Mouse (Mus musculus) limb, embryonic 10.5 days (tissue): Measurements from ENCODE around the gene Dhx37. TPM values are rescaled to one million over a fixed set of nuclear protein-coding genes. Genes with fewer than 3 reads are reported as not detected.
A peak's percentile ranks its signal among the peaks of the same experiment; 100 is the strongest.
"Not testable (repeated sequence)": the region's sequence is repeated elsewhere in the genome, so short reads cannot be mapped to it uniquely, and the experiment has no call there.

Experiments used
- DNase-seq: peaks from one replicate; pipeline ENCODE4 v3.0.0-alpha.2; 2017; ENCODE audit warnings: low spot score
- H3K27ac ChIP-seq: fragments of 300-500 bp; sonication (generic); 2 replicates; pipeline ENCODE4 v1.5.1; 2016; ENCODE audit warnings: mild to moderate bottlenecking
- H3K27me3 ChIP-seq: fragments of 300-500 bp; sonication (generic); 2 replicates; pipeline ENCODE4 v1.6.1; 2016; ENCODE audit warnings: low read depth, mild to moderate bottlenecking; ENCODE audit not compliant: poor library complexity, severe bottlenecking
- H3K36me3 ChIP-seq: fragments of 300-500 bp; sonication (generic); 2 replicates; pipeline ENCODE4 v1.6.1; 2016; ENCODE audit warnings: mild to moderate bottlenecking, moderate library complexity
- H3K4me1 ChIP-seq: fragments of 300-500 bp; sonication (generic); 2 replicates; pipeline ENCODE4 v1.6.1; 2016
- H3K4me3 ChIP-seq: fragments of 300-500 bp; sonication (generic); 2 replicates; pipeline ENCODE4 v1.5.1; 2016; ENCODE audit warnings: mild to moderate bottlenecking, moderate library complexity
- H3K9me3 ChIP-seq: fragments of 300-500 bp; sonication (generic); replicated peaks from 2 replicates; pipeline ENCODE4 v1.6.1; 2016; ENCODE audit warnings: mild to moderate bottlenecking
- WGBS: fragments of 180-500 bp; shearing (Covaris S2); methylation state at CpG from one replicate; pipeline ENCODE4 v1.1.7; 2016; 5-methylcytosine and 5-hydroxymethylcytosine counted together
- polyA plus RNA-seq: library from polyadenylated mRNA; unstranded; fragments of >200 nt; fragmentation: Nextera tagmentation; extraction: Ambion mirVana; gene quantifications from 2 replicates; pipeline ENCODE4 v1.2.1, GENCODE M21; 2016

Gene Dhx37
- polyA plus RNA-seq, 1 experiment from 2014 or later = 25.5 TPM

DNA sequence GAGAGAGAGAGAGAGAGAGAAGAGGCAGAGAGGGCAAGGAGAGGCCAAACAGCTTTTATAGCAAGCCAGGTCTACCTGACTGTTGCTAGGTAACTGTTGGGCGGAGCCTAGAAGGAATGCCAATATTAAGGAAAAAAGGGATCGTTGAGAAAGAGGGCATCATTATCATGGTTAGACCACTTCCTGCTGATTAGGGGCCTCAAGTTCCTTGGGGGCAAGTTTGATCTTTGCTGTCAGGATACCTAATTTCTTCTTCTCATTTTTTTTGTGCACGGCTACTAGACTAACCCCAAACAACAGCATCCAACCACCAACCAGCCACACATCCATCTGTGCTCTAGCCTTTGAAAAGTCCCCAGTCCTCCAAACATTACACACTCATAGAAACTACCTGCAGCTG, 10.0 kb upstream of the Dhx37 start:
- WGBS = 94% methylated on average over 3 of the region's 3 CpGs
- Histone ChIP-seq H3K27me3 (no peaks in the 10 kb centered on the region), H3K9me3 (no peaks in the 10 kb centered on the region), H3K36me3 (peaks cover 41% of the 10 kb centered on the region), H3K4me1 (peaks cover 22% of the 10 kb centered on the region), H3K4me3 (no peak overlapping the region), H3K27ac (no peak overlapping the region)
- no peak for DNase-seq

GRCm38 (mm10) chr5:125443335-125443734, 9.4 kb upstream of the Dhx37 start:
- no peak overlapping the region for H3K27ac ChIP-seq
- H3K27me3 ChIP-seq = no peaks in the 10 kb centered on the region
- H3K4me1 ChIP-seq = peaks cover 22% of the 10 kb centered on the region
- no peaks in the 10 kb centered on the region for H3K9me3 ChIP-seq
- 92% methylated on average over 5 of the region's 5 CpGs for WGBS
- no peak for DNase-seq
- peaks cover 38% of the 10 kb centered on the region for H3K36me3 ChIP-seq
- H3K4me3 ChIP-seq = no peak overlapping the region

GRCm38 (mm10) chr5:125442136-125442995, 8.4 kb upstream of the Dhx37 start:
- peak overlapping the region; percentile 95 for H3K4me3 ChIP-seq
- 21% methylated on average over 27 of the region's 27 CpGs for WGBS
- H3K36me3 ChIP-seq = peaks cover 34% of the 10 kb centered on the region
- H3K9me3 ChIP-seq = no peaks in the 10 kb centered on the region
- H3K4me1 ChIP-seq = peaks cover 22% of the 10 kb centered on the region
- no peaks in the 10 kb centered on the region for H3K27me3 ChIP-seq
- DNase-seq = no peak
- peak overlapping the region; percentile 97 for H3K27ac ChIP-seq

GRCm38 (mm10) chr5:125441234-125442114, 7.6 kb upstream of the Dhx37 start, which contains the start of gene Bri3bp:
Gene Bri3bp, plus strand, starts transcription at chr5:125441568.
- H3K36me3 ChIP-seq = peaks cover 33% of the 10 kb centered on the region
- under 1% methylated on average over 94 of the region's 97 CpGs for WGBS
- peaks cover 22% of the 10 kb centered on the region for H3K4me1 ChIP-seq
- peak; percentile 88 for DNase-seq
- no peaks in the 10 kb centered on the region for H3K27me3 ChIP-seq
- no peaks in the 10 kb centered on the region for H3K9me3 ChIP-seq
- peak within 1 kb of the TSS; percentile 95 for H3K4me3 ChIP-seq
- peak within 1 kb of the TSS; percentile 97 for H3K27ac ChIP-seq

- Histone ChIP-seq H3K4me3 (peak overlapping the region; percentile 95), H3K9me3 (no peaks in the 10 kb centered on the region), H3K27ac (peak overlapping the region; percentile 97), H3K36me3 (peaks cover 28% of the 10 kb centered on the region), H3K27me3 (no peaks in the 10 kb centered on the region), H3K4me1 (peaks cover 22% of the 10 kb centered on the region)
- WGBS = 4% methylated on average over 7 of the region's 7 CpGs
- DNase-seq = no peak
Measured at GRCm38 (mm10) chr5:125440583-125441233, 6.8 kb upstream of the Dhx37 start.

DNA sequence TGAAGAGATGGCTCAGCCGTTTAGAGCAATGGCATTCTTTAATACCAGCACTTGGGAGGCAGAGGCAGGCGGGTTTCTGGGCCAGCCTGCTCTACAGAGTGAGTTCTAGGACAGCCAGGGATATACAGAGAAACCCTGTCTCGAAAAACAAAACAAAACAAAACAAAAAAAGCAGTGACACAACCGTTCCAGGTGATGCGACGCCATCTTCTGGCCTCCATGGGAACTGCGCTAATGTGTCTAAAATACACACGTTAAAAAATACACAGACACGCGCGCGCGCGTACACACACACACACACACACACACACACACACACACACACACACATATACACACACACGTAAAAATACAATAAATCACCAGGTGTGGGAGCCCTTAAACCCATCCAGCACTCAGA, 426 bp upstream of the Dhx37 start:
- Histone ChIP-seq H3K36me3 (peaks cover 26% of the 10 kb centered on the region), H3K4me3 (peak overlapping the region; percentile 95), H3K27ac (peak overlapping the region; percentile 90; the same call in 1 of the 2 replicates)
- H3K9me3 ChIP-seq, DNase-seq, H3K27me3 ChIP-seq, H3K4me1 ChIP-seq: not testable (repeated sequence)
- WGBS = 52% methylated on average over 15 of the region's 15 CpGs

DNA sequence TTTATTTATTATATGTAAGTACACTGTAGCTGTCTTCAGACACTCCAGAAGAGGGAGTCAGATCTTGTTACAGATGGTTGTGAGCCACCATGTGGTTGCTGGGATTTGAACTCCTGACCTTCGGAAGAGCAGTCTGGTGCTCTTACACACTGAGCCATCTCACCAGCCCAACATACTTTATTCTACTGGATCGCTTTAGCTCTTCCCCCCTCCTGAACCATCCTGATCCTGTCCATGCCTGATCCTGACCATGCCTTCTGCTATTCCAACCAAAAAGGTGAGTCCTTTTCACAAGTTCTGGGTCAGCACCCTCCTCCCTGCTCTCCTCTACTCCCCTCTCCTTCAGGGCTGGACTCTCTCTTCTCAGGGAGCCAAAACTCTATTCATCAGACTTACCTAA, 1.6 kb downstream of the Dhx37 start:
- not testable (repeated sequence) for H3K4me1 ChIP-seq, H3K4me3 ChIP-seq, DNase-seq, H3K27ac ChIP-seq, H3K27me3 ChIP-seq, H3K9me3 ChIP-seq
- 95% methylated on average over 2 of the region's 2 CpGs for WGBS
- H3K36me3 ChIP-seq = peaks cover 46% of the 10 kb centered on the region

GRCm38 (mm10) chr5:125426343-125426742, 7.6 kb downstream of the Dhx37 start:
- DNase-seq = no peak
- Histone ChIP-seq H3K27ac (no peak overlapping the region), H3K36me3 (peaks cover 100% of the 10 kb centered on the region), H3K4me1 (no peaks in the 10 kb centered on the region), H3K9me3 (no peaks in the 10 kb centered on the region), H3K4me3 (no peak overlapping the region), H3K27me3 (no peaks in the 10 kb centered on the region)
- WGBS = 97% methylated on average over 10 of the region's 10 CpGs

- H3K4me1 ChIP-seq = no peaks in the 10 kb centered on the region
- H3K36me3 ChIP-seq = peaks cover 100% of the 10 kb centered on the region
- H3K27me3 ChIP-seq = no peaks in the 10 kb centered on the region
- no peak overlapping the region for H3K27ac ChIP-seq
- WGBS = 95% methylated on average over 10 of the region's 10 CpGs
- no peak overlapping the region for H3K4me3 ChIP-seq
- H3K9me3 ChIP-seq = no peaks in the 10 kb centered on the region
- no peak for DNase-seq
Measured at GRCm38 (mm10) chr5:125425698-125426276, 8.1 kb downstream of the Dhx37 start.

DNA sequence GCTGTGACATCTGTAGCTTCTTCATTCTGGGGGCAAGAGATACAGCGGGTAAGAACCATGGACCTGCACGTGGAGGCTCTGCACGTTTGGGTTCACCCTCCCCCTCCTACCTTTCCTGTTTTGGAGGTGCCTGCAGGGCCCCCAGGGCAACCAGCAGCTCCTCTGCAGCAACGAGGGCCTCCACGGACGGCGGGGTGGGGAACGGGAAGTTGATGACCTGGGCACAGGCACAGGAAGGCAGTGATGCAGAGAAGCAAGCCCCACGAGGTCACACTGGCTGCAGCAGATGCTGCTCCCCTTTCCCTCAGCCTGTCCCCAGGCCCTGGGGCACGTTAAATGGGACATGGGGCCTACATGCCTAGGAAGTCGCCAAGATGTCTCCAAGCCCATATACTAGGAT, 14.8 kb downstream of the Dhx37 start:
- H3K27me3 ChIP-seq = no peaks in the 10 kb centered on the region
- H3K36me3 ChIP-seq = peaks cover 100% of the 10 kb centered on the region
- WGBS = 86% methylated on average over 11 of the region's 11 CpGs

GRCm38 (mm10) chr5:125418636-125419035, 15.3 kb downstream of the Dhx37 start:
- no peaks in the 10 kb centered on the region for H3K27me3 ChIP-seq
- H3K9me3 ChIP-seq = no peaks in the 10 kb centered on the region
- 94% methylated on average over 12 of the region's 12 CpGs for WGBS
- no peak for DNase-seq
- no peaks in the 10 kb centered on the region for H3K4me1 ChIP-seq
- H3K4me3 ChIP-seq = no peak overlapping the region
- H3K36me3 ChIP-seq = peaks cover 100% of the 10 kb centered on the region
- H3K27ac ChIP-seq = no peak overlapping the region

More for the DNA sequence above, 14.8 kb downstream of the Dhx37 start:
- no peaks in the 10 kb centered on the region for H3K9me3 ChIP-seq
- no peak overlapping the region for H3K4me3 ChIP-seq
- H3K4me1 ChIP-seq = no peaks in the 10 kb centered on the region
- DNase-seq = no peak
- H3K27ac ChIP-seq = no peak overlapping the region

DNA sequence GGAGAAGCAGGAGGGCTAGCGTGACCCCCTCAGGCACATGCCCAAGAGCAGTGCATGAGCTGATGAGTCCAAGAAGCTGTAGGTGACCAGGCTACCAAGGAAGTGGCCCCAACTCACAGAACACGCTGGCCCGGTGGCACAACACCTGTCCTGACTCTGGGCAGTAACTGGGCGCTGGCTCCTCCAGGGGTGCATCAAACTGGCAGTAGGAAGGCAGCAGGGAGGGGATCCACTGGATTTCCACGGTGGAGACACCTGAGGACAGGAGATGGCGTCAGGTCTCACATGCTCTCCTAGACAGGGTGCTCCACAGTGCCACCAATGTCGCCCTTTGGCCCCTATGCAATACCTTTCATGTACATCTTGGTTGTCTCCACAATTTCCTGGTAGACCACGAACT, 17.7 kb downstream of the Dhx37 start:
- H3K36me3 ChIP-seq = peaks cover 88% of the 10 kb centered on the region
- WGBS = 91% methylated on average over 8 of the region's 8 CpGs
- no peak for DNase-seq

More for the DNA sequence above, 17.7 kb downstream of the Dhx37 start:
- no peaks in the 10 kb centered on the region for H3K9me3 ChIP-seq
- no peak overlapping the region for H3K4me3 ChIP-seq
- no peak overlapping the region for H3K27ac ChIP-seq
- no peaks in the 10 kb centered on the region for H3K4me1 ChIP-seq
- H3K27me3 ChIP-seq = no peaks in the 10 kb centered on the region
